Mouse (Mus musculus) hindbrain, embryonic 11.5 days (tissue): ENCODE data around the gene Dock10. TPM values are rescaled to one million over a fixed set of nuclear protein-coding genes. Genes with fewer than 3 reads are reported as not detected.

Source experiments
- ATAC-seq: fragments of 200-750 bp; cut with Nextera tagmentation; 2 replicates; pipeline ENCODE4 v1.8.0; 2017; ENCODE audit warnings: mild to moderate bottlenecking, moderate TSS enrichment, moderate library complexity; ENCODE audit not compliant: low FRiP score
- DNase-seq: peaks from one replicate; pipeline ENCODE4 v3.0.0-alpha.2; 2015; ENCODE audit warnings: low spot score
- H3K27ac ChIP-seq: fragments of 300-500 bp; sonication (generic); 2 replicates; pipeline ENCODE4 v1.5.1; 2014; ENCODE audit warnings: mild to moderate bottlenecking, low read depth, low read length
- H3K27me3 ChIP-seq: fragments of 300-500 bp; sonication (generic); 2 replicates; pipeline ENCODE4 v1.6.1; 2014; ENCODE audit warnings: mild to moderate bottlenecking, low read length, moderate library complexity, mixed read lengths; ENCODE audit not compliant: control insufficient read depth, insufficient read depth
- H3K36me3 ChIP-seq: fragments of 300-500 bp; sonication (generic); 2 replicates; pipeline ENCODE4 v1.6.1; 2014; ENCODE audit warnings: mild to moderate bottlenecking, low read length, moderate library complexity, mixed read lengths; ENCODE audit not compliant: control insufficient read depth, insufficient read depth
- H3K4me1 ChIP-seq: fragments of 300-500 bp; sonication (generic); replicated peaks from 2 replicates; pipeline ENCODE4 v1.6.1; 2014; ENCODE audit warnings: low read length, mixed read lengths; ENCODE audit not compliant: control insufficient read depth, insufficient read depth
- H3K4me2 ChIP-seq: fragments of 300-500 bp; sonication (generic); replicated peaks from 2 replicates; pipeline ENCODE4 v1.6.1; 2014; ENCODE audit warnings: mild to moderate bottlenecking, low read depth, low read length
- H3K4me3 ChIP-seq: fragments of 300-500 bp; sonication (generic); 2 replicates; pipeline ENCODE4 v1.5.1; 2014; ENCODE audit warnings: low read depth, low read length
- H3K9ac ChIP-seq: fragments of 300-500 bp; sonication (generic); 2 replicates; pipeline ENCODE4 v1.6.1; 2014; ENCODE audit warnings: low read depth, low read length
- H3K9me3 ChIP-seq: fragments of 300-500 bp; sonication (generic); 2 replicates; pipeline ENCODE4 v1.6.1; 2016; ENCODE audit warnings: low read length; ENCODE audit not compliant: control insufficient read depth
- WGBS: fragments of 180-500 bp; shearing (Covaris S2); extraction: QIAGEN DNeasy Blood & Tissue Kit; methylation state at CpG from one replicate; pipeline ENCODE4 v1.1.7; 2014; 5-methylcytosine and 5-hydroxymethylcytosine counted together
- polyA plus RNA-seq: library from polyadenylated mRNA; unstranded; fragments of >200 nt; fragmentation: Nextera tagmentation; extraction: Ambion mirVana; gene quantifications from 2 replicates; pipeline ENCODE4 v1.2.1, GENCODE M21; 2014

Gene Dock10
- polyA plus RNA-seq, 1 experiment from 2014 or later, result 4.3 TPM

GRCm38 (mm10) chr1:80655195-80655594, 103.1 kb downstream of the Dock10 start:
- Histone ChIP-seq H3K27me3 (no peaks in the 10 kb centered on the region), H3K36me3 (no peaks in the 10 kb centered on the region), H3K4me1 (no peaks in the 10 kb centered on the region), H3K27ac (no peak overlapping the region), H3K4me3 (no peak overlapping the region), H3K4me2 (no peak overlapping the region), H3K9me3 (no peaks in the 10 kb centered on the region), H3K9ac (no peak overlapping the region)
- DNase-seq (no peak), ATAC-seq (no peak)
- WGBS, result 84% methylated on average over 4 of the region's 4 CpGs

- Histone ChIP-seq H3K36me3 (no peaks in the 10 kb centered on the region), H3K4me1 (no peaks in the 10 kb centered on the region), H3K9me3 (no peaks in the 10 kb centered on the region), H3K9ac (no peak overlapping the region), H3K27me3 (no peaks in the 10 kb centered on the region), H3K4me2 (no peak overlapping the region), H3K4me3 (no peak overlapping the region), H3K27ac (no peak overlapping the region)
- DNase-seq (no peak), ATAC-seq (no peak)
- 87% methylated on average over 1 of the region's 1 CpGs for WGBS
Observed at GRCm38 (mm10) chr1:80654177-80654576, 104.2 kb downstream of the Dock10 start.

- Histone ChIP-seq H3K4me3 (no peak overlapping the region), H3K4me2 (no peak overlapping the region), H3K36me3 (no peaks in the 10 kb centered on the region), H3K9me3 (no peaks in the 10 kb centered on the region), H3K27me3 (no peaks in the 10 kb centered on the region), H3K9ac (no peak overlapping the region), H3K4me1 (no peaks in the 10 kb centered on the region), H3K27ac (no peak overlapping the region)
- ATAC-seq (no peak), DNase-seq (no peak)
Observed at GRCm38 (mm10) chr1:80652803-80653202, 105.5 kb downstream of the Dock10 start.

GRCm38 (mm10) chr1:80652083-80652482, 106.2 kb downstream of the Dock10 start:
- Histone ChIP-seq H3K27me3 (no peaks in the 10 kb centered on the region), H3K27ac (no peak overlapping the region), H3K4me2 (no peak overlapping the region), H3K36me3 (no peaks in the 10 kb centered on the region), H3K9ac (no peak overlapping the region), H3K4me1 (no peaks in the 10 kb centered on the region), H3K9me3 (no peaks in the 10 kb centered on the region), H3K4me3 (no peak overlapping the region)
- no peak for ATAC-seq
- WGBS, result 80% methylated on average over 2 of the region's 2 CpGs
- no peak for DNase-seq

GRCm38 (mm10) chr1:80646602-80647001, 111.7 kb downstream of the Dock10 start:
- Histone ChIP-seq H3K4me1 (no peaks in the 10 kb centered on the region), H3K4me3 (no peak overlapping the region), H3K36me3 (no peaks in the 10 kb centered on the region), H3K27me3 (no peaks in the 10 kb centered on the region), H3K9ac (no peak overlapping the region), H3K27ac (no peak overlapping the region), H3K4me2 (no peak overlapping the region), H3K9me3 (no peaks in the 10 kb centered on the region)
- DNase-seq (no peak), ATAC-seq (no peak)
- WGBS, result 83% methylated on average over 3 of the region's 3 CpGs

- H3K4me1 ChIP-seq, result no peaks in the 10 kb centered on the region
- H3K4me2 ChIP-seq, result no peak overlapping the region
- no peaks in the 10 kb centered on the region for H3K9me3 ChIP-seq
- 88% methylated on average over 4 of the region's 4 CpGs for WGBS
- DNase-seq (no peak), ATAC-seq (no peak)
- H3K9ac ChIP-seq, result no peak overlapping the region
- H3K4me3 ChIP-seq, result no peak overlapping the region
- H3K36me3 ChIP-seq, result no peaks in the 10 kb centered on the region
- no peaks in the 10 kb centered on the region for H3K27me3 ChIP-seq
- no peak overlapping the region for H3K27ac ChIP-seq
Observed at GRCm38 (mm10) chr1:80643866-80644451, 114.4 kb downstream of the Dock10 start.

GRCm38 (mm10) chr1:80641832-80642231, 116.5 kb downstream of the Dock10 start:
- WGBS, result 93% methylated on average over 3 of the region's 3 CpGs
- Histone ChIP-seq H3K4me1 (no peaks in the 10 kb centered on the region), H3K4me3 (no peak overlapping the region), H3K36me3 (no peaks in the 10 kb centered on the region), H3K9me3 (no peaks in the 10 kb centered on the region), H3K9ac (no peak overlapping the region), H3K4me2 (no peak overlapping the region), H3K27ac (no peak overlapping the region), H3K27me3 (no peaks in the 10 kb centered on the region)
- no peak for ATAC-seq
- no peak for DNase-seq

GRCm38 (mm10) chr1:80641288-80641687, 117.0 kb downstream of the Dock10 start:
- Histone ChIP-seq H3K9me3 (no peaks in the 10 kb centered on the region), H3K9ac (no peak overlapping the region), H3K27me3 (no peaks in the 10 kb centered on the region), H3K4me2 (no peak overlapping the region), H3K27ac (no peak overlapping the region), H3K36me3 (no peaks in the 10 kb centered on the region), H3K4me3 (no peak overlapping the region), H3K4me1 (no peaks in the 10 kb centered on the region)
- no peak for ATAC-seq
- WGBS, result 96% methylated on average over 1 of the region's 1 CpGs
- no peak for DNase-seq

- H3K36me3 ChIP-seq, result no peaks in the 10 kb centered on the region
- ATAC-seq, result no peak
- 97% methylated on average over 1 of the region's 1 CpGs for WGBS
- no peak overlapping the region for H3K27ac ChIP-seq
- H3K4me1 ChIP-seq, result no peaks in the 10 kb centered on the region
- H3K9me3 ChIP-seq, result no peaks in the 10 kb centered on the region
- H3K4me3 ChIP-seq, result no peak overlapping the region
- H3K27me3 ChIP-seq, result no peaks in the 10 kb centered on the region
- H3K9ac ChIP-seq, result no peak overlapping the region
- no peak overlapping the region for H3K4me2 ChIP-seq
- DNase-seq, result no peak
Observed at GRCm38 (mm10) chr1:80639553-80639952, 118.8 kb downstream of the Dock10 start.
